Mouse (Mus musculus) C2C12 (cell line): ENCODE measurements at regions not wholly inside any gene's neighbourhood (a gene's known extent, or its start where the extent isn't known, plus 50 kb on each side); places are given as distances from the start of the nearest gene placed in this dataset.

ENCODE experiments used
- H3K27me3 ChIP-seq: one replicate; pipeline ENCODE4 v1.6.1; 2011; ENCODE audit not compliant: control insufficient read depth, insufficient read depth, insufficient read length
- H3K36me3 ChIP-seq: one replicate; pipeline ENCODE4 v1.6.1; 2011; ENCODE audit not compliant: control insufficient read depth, insufficient read depth
- H3K4me3 ChIP-seq: one replicate; pipeline ENCODE4 v1.5.1; 2011; ENCODE audit warnings: mild to moderate bottlenecking, control low read depth; ENCODE audit not compliant: poor library complexity, insufficient read depth, severe bottlenecking
- H3K79me2 ChIP-seq: one replicate; pipeline ENCODE4 v1.6.1; 2011; ENCODE audit not compliant: control insufficient read depth, insufficient read depth
- H3K79me3 ChIP-seq: one replicate; pipeline ENCODE4 v1.6.1; 2011; ENCODE audit warnings: low read depth, control low read depth
- H3ac ChIP-seq: one replicate; pipeline ENCODE3; 2011; ENCODE audit warnings: low read depth; ENCODE audit not compliant: control insufficient read depth, insufficient read length
- CEBPB ChIP-seq: IDR thresholded peaks from one replicate; pipeline ENCODE4 v1.6.1; 2011; ENCODE audit warnings: low read depth, mild to moderate bottlenecking, control low read depth, moderate library complexity
- CTCF ChIP-seq: IDR thresholded peaks from one replicate; pipeline ENCODE4 v1.5.1; 2011; ENCODE audit not compliant: control insufficient read depth, insufficient read depth, insufficient read length
- FOSL1 ChIP-seq: IDR thresholded peaks from one replicate; pipeline ENCODE4 v1.8.0; 2011; ENCODE audit warnings: mild to moderate bottlenecking, low read length; ENCODE audit not compliant: poor library complexity, insufficient read depth, severe bottlenecking
- MAX ChIP-seq: IDR thresholded peaks from one replicate; pipeline ENCODE4 v1.6.1; 2011; ENCODE audit warnings: mild to moderate bottlenecking, control low read depth
- MYOD1 ChIP-seq: IDR thresholded peaks from one replicate; pipeline ENCODE4 v1.6.1; 2011; ENCODE audit warnings: low read depth; ENCODE audit not compliant: control insufficient read depth, insufficient read length
- MYOG ChIP-seq: IDR thresholded peaks from one replicate; pipeline ENCODE4 v1.6.1; 2011; ENCODE audit not compliant: control insufficient read depth, insufficient read length; ENCODE audit errors: extremely low read depth
- USF1 ChIP-seq: IDR thresholded peaks from one replicate; pipeline ENCODE4 v1.6.1; 2011; ENCODE audit warnings: low read depth, mild to moderate bottlenecking, control low read depth, moderate library complexity

DNA sequence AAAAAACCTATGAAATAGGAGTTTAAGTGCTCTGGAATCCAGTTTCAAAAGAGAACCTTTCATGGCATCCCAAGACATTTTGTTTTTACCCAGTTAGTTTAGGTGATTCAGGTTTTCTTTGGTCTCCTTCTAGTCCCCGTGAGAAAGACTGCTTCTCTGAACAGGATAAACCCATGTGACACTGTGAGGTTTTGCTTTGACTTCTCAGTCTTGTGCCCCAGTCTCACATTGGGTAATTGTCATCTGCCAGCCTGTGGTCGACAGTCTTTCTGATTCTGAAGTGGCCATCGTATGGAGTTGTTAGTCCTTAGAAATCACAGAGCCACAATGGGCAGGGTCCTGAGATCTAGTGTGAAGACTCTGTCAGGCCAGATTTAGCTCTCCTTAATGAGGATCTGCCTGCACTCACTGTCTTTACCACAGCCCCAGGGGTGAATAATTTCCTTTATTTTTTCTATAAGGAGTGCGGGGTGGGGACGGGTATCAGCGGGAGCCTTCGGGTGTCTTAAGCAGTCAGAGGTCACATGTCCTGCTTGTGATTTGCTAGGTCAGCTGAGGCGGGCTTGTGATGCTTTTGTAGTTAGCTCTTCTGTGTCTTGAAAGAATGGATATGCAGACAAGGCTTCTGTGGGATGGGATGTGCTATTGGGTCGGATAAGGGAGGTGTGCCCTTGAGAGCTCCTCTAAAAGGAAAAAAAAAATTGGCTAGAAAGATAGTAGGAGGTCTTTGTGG, 104.3 kb downstream of the Btg1 start:
- TF ChIP-seq USF1 (no peak), FOSL1 (no peak), MYOG (no peak), CEBPB (no peak), MYOD1 (no peak), CTCF (no peak)
- Histone ChIP-seq H3K79me3 (no peaks in the 10 kb centered on the region), H3K36me3 (no peaks in the 10 kb centered on the region), H3K79me2 (no peaks in the 10 kb centered on the region), H3K4me3 (no peak overlapping the region), H3ac (no peak overlapping the region), H3K27me3 (no peaks in the 10 kb centered on the region)

GRCm38 (mm10) chr10:96722491-96722890, 105.7 kb downstream of the Btg1 start:
- H3K4me3 ChIP-seq = no peak overlapping the region
- no peak for TF ChIP-seq MYOD1
- TF ChIP-seq MYOG = no peak
- no peak for TF ChIP-seq FOSL1
- TF ChIP-seq CEBPB = no peak
- TF ChIP-seq USF1 = no peak
- H3K79me3 ChIP-seq = no peaks in the 10 kb centered on the region
- no peak overlapping the region for H3ac ChIP-seq
- H3K36me3 ChIP-seq = no peaks in the 10 kb centered on the region
- H3K27me3 ChIP-seq = no peaks in the 10 kb centered on the region
- H3K79me2 ChIP-seq = no peaks in the 10 kb centered on the region

DNA sequence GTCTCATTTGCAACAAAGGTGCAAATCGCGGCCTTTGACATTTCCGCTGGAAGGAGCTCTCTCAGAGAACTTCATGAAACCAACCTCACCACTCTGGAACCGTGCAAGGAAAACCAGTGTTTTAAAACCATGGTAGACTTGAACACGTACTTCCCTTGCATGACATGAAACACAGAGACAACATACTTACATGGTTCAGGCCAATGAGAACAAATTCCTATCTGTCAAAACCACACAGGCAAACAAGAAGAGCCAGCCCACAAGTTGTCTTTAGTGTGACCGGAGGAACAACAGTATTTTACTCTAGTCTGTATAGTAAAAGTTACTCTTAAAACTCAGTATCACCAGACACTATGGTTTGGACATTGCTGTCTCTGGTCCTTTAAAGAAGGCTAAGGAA, 106.3 kb downstream of the Btg1 start:
- Histone ChIP-seq H3K27me3 (no peaks in the 10 kb centered on the region), H3ac (no peak overlapping the region), H3K36me3 (no peaks in the 10 kb centered on the region), H3K79me2 (no peaks in the 10 kb centered on the region), H3K4me3 (no peak overlapping the region), H3K79me3 (no peaks in the 10 kb centered on the region)
- TF ChIP-seq MYOD1 (no peak), CTCF (no peak)

- H3ac ChIP-seq = no peak overlapping the region
- H3K79me2 ChIP-seq = no peaks in the 10 kb centered on the region
- TF ChIP-seq MAX (no peak), USF1 (no peak), FOSL1 (no peak), MYOD1 (no peak)
- no peaks in the 10 kb centered on the region for H3K36me3 ChIP-seq
- no peaks in the 10 kb centered on the region for H3K27me3 ChIP-seq
- no peak overlapping the region for H3K4me3 ChIP-seq
- no peaks in the 10 kb centered on the region for H3K79me3 ChIP-seq
Observed at GRCm38 (mm10) chr10:96724436-96725175, 107.8 kb downstream of the Btg1 start.

GRCm38 (mm10) chr10:96726801-96727780, 110.3 kb downstream of the Btg1 start:
- Histone ChIP-seq H3ac (no peak overlapping the region), H3K4me3 (no peak overlapping the region), H3K79me2 (no peaks in the 10 kb centered on the region), H3K27me3 (no peaks in the 10 kb centered on the region), H3K36me3 (no peaks in the 10 kb centered on the region), H3K79me3 (no peaks in the 10 kb centered on the region)
- TF ChIP-seq MYOG = no peak
- no peak for TF ChIP-seq CTCF
- no peak for TF ChIP-seq MYOD1
- TF ChIP-seq MAX = no peak
- no peak for TF ChIP-seq CEBPB
- TF ChIP-seq FOSL1 = no peak
- TF ChIP-seq USF1 = no peak
